Mouse (Mus musculus): ENCODE data around the gene Tspan2.

Tspan2 gene

GRCm38 (mm10) chr3:102735031-102735558, 766 bp downstream of the Tspan2 start:
- no peak for DNase-seq

- DNase-seq = no peak
Measured at GRCm38 (mm10) chr3:102735638-102736037, 1.3 kb downstream of the Tspan2 start.

GRCm38 (mm10) chr3:102736436-102736835, 2.1 kb downstream of the Tspan2 start:
- DNase-seq = no peak

- no peak for DNase-seq
Measured at GRCm38 (mm10) chr3:102737106-102737505, 2.8 kb downstream of the Tspan2 start.

- DNase-seq = no peak
Measured at GRCm38 (mm10) chr3:102738161-102738901, 4.0 kb downstream of the Tspan2 start.

- no peak for DNase-seq
Measured at GRCm38 (mm10) chr3:102738926-102739325, 4.6 kb downstream of the Tspan2 start.

GRCm38 (mm10) chr3:102742725-102743124, 8.4 kb downstream of the Tspan2 start:
- DNase-seq = no peak

GRCm38 (mm10) chr3:102743202-102743601, 8.9 kb downstream of the Tspan2 start:
- no peak for DNase-seq

GRCm38 (mm10) chr3:102743781-102744471, 9.6 kb downstream of the Tspan2 start:
- no peak for DNase-seq

GRCm38 (mm10) chr3:102744657-102745056, 10.3 kb downstream of the Tspan2 start:
- no peak for DNase-seq

GRCm38 (mm10) chr3:102746174-102746573, 11.8 kb downstream of the Tspan2 start:
- no peak for DNase-seq

GRCm38 (mm10) chr3:102748038-102748437, 13.7 kb downstream of the Tspan2 start:
- DNase-seq = no peak

GRCm38 (mm10) chr3:102748686-102749085, 14.4 kb downstream of the Tspan2 start:
- no peak for DNase-seq

- no peak for DNase-seq
Measured at GRCm38 (mm10) chr3:102751136-102751535, 16.8 kb downstream of the Tspan2 start.

- no peak for DNase-seq
Measured at GRCm38 (mm10) chr3:102751536-102751935, 17.2 kb downstream of the Tspan2 start.

GRCm38 (mm10) chr3:102752053-102752452, 17.7 kb downstream of the Tspan2 start:
- DNase-seq = no peak

- no peak for DNase-seq
Measured at GRCm38 (mm10) chr3:102752457-102752856, 18.1 kb downstream of the Tspan2 start.

- DNase-seq = no peak
Measured at GRCm38 (mm10) chr3:102755801-102756200, 21.5 kb downstream of the Tspan2 start.

- no peak for DNase-seq
Measured at GRCm38 (mm10) chr3:102757019-102757418, 22.7 kb downstream of the Tspan2 start.

- no peak for DNase-seq
Measured at GRCm38 (mm10) chr3:102760236-102760635, 25.9 kb downstream of the Tspan2 start.

GRCm38 (mm10) chr3:102762388-102762787, 28.1 kb downstream of the Tspan2 start:
- no peak for DNase-seq

- DNase-seq = peak; percentile 78
Measured at GRCm38 (mm10) chr3:102763713-102764400, 29.5 kb downstream of the Tspan2 start.

- DNase-seq = no peak
Measured at GRCm38 (mm10) chr3:102764850-102765249, 30.5 kb downstream of the Tspan2 start.

- peak; percentile 84 for DNase-seq
Measured at GRCm38 (mm10) chr3:102773018-102773417, 38.7 kb downstream of the Tspan2 start.

All from cerebellum, adult 9-10 months (tissue).